Mouse (Mus musculus) ZHBTc4 (cell line): Measurements from ENCODE around the gene Paqr4.

Experiments
- DNase-seq: peaks from one replicate; pipeline ENCODE4 v3.0.0-alpha.2; 2011; ENCODE audit warnings: low read depth, low spot score

Gene Paqr4

GRCm38 (mm10) chr17:23726758-23727142, 13.9 kb downstream of the Paqr4 start:
- DNase-seq = peak; percentile 83

- peak; percentile 96 for DNase-seq
Measured at GRCm38 (mm10) chr17:23725999-23726757, 14.5 kb downstream of the Paqr4 start, which contains the start of gene Pkmyt1. Gene Pkmyt1 (plus strand): TSS chr17:23726336.

DNA sequence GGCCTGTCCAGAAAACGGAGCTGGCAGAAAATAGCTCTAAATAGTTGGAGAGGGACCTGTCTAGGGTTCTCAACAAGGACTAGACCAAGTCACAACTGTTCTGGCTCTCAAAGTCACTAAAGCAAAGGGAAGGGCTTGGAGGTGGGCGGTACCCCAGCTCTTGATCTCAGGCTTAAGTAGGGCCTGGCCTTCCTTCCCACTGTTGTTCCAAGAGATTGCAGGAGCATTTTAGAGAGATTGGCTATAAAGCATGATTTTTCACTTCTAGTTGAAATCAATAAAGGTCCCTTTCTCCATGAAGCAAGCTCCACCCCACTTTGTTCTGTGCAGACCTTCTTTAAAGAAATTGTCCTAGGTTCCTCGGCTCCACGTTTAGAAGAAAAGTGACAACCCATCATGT, 15.2 kb downstream of the Paqr4 start:
- peak; percentile 39 for DNase-seq

GRCm38 (mm10) chr17:23722376-23723125, 18.1 kb downstream of the Paqr4 start, which contains the start of gene 1520401A03Rik:
Gene 1520401A03Rik (minus strand): TSS chr17:23722783.
- no peak for DNase-seq

DNA sequence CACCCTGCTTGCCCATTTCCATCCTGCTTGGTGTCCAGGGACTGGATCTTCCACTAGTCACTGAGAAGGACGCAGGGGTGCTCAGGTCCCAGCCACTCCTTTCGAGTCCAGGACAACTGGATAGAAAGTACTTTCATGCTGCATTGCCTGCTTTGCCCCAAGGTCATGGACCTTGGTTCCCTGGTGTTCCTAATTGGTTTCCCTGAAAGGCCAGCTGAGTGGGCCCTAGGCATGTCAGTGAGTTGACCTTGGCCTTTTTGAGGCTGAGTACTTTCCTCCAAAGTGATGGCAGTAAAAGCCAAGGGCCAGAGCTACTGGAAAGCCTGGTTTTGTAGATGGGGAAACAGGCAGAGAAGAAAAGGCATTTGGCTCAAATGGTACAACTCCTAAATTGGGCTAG, 18.8 kb downstream of the Paqr4 start:
- DNase-seq = no peak

DNA sequence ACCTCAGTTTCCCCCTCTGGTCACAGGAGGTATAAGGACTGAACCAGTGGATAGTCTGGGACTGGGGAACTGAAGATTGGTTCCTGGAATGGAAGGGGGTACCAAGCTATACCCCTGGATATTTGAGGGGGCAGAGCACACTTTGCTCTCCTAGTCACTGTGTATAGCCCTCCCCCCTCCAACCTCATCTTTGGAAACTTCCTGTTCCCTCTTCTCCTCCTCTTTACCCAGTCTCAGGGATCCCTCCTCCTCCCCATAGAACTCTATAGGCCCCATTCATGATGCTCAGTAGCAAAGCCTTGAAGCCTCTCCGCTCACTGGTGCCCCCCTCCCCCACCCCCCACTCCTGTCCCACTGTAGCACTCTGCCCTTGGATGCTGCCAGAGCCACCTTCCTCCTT, 21.2 kb downstream of the Paqr4 start:
- DNase-seq = no peak

- DNase-seq = peak; percentile 39
Measured at GRCm38 (mm10) chr17:23717003-23717402, 23.7 kb downstream of the Paqr4 start.

DNA sequence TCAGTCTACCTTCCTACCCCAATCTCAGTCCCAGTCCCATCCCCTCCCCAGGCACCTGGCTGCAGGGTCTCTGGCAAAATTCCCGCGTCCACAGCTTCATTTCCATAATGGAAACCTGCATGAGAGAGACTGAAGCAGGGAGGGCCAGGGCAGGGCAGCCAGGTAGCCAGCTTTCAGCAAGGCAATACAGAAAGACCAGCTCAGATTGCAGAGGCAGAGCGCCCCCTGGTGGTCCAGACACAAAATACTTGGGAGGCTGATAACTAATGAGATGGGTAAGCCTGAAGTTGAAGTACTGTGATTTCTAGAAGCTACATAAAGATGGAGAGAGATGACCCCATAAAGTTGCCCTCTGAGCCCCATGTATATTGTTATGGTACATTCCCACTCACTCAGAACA, 34.5 kb downstream of the Paqr4 start:
- DNase-seq = peak; percentile 79

GRCm38 (mm10) chr17:23705525-23706104, 35.1 kb downstream of the Paqr4 start:
- no peak for DNase-seq

DNA sequence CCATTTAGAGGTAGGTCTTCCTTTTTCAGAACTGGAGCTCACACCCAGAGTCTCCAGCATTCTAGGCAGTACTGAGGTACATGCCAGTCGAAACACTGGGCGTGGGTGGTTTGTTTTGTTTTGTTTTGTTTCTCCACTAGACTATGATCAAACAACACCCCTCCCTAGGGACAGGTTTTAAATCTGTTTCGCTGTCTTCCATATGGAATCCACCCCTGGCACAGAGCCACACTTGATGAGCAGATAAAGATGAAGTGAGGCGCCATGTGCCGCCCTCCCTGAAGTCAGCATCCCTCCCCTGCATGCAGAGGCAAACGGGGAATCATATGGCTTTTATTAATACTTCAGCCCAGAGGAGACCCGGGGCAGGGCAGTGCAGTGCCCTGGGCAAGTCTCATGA, 35.9 kb downstream of the Paqr4 start:
- DNase-seq = no peak

GRCm38 (mm10) chr17:23703301-23703700, 37.4 kb downstream of the Paqr4 start:
- no peak for DNase-seq

- DNase-seq = peak; percentile 95
Measured at GRCm38 (mm10) chr17:23700079-23700478, 40.6 kb downstream of the Paqr4 start.

GRCm38 (mm10) chr17:23699131-23700077, 41.3 kb downstream of the Paqr4 start:
- peak; percentile 43 for DNase-seq

- DNase-seq = no peak
Measured at GRCm38 (mm10) chr17:23695801-23696200, 44.9 kb downstream of the Paqr4 start.

DNA sequence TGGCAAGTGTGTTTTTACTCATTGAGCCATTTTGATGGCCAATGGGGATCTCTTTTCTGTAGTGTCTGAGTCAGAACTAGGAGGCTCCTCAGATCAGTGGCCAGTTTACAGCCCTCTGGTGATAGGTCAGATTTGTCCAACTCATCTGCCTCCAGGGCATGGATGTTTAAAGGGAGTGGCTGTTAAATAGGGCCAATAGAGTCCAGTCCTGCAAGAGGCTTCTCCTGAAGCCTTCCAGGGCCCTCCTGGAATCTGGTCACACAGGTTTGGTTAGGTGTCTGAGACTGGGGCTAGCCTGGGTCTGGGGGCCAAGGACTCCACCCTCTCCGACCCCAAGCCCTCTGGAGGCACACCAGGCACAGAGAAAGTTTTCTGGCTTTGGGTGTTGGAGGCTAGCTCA, 46.2 kb downstream of the Paqr4 start:
- DNase-seq = no peak
